In genomic region chr7:45204380-45205143, GRCm38 (mm10) we compare ENCODE assay signal across 8 mouse cellular contexts. TPM values are rescaled to one million over a fixed set of nuclear protein-coding genes. Genes with fewer than 3 reads are reported as not detected.
DNase-seq lines count a peak whose midpoint lies in the region; ATAC-seq lines count a peak whose summit lies in the region.

TSS of gene Ccdc155 (minus strand) at chr7:45204892.

- no peaks in the 10 kb centered on the region for H3K36me3 ChIP-seq in intestine, embryonic 16.5 days (ENCODE audit: control insufficient read depth, insufficient read depth, low read length)

- peak; percentile 87 for DNase-seq in adrenal gland, postnatal 10 days
- peak; percentile 94 for DNase-seq in embryo, embryonic 9.5 days (ENCODE audit: extremely low spot score)
- peak; percentile 71 to 87 for DNase-seq in gastrocnemius, postnatal 4 days (ENCODE audit: low spot score in 2 of 2)
- DNase-seq in left cerebral cortex, postnatal 25 days (ENCODE audit: low spot score in 2 of 2): peak; percentile 91 to 95
- DNase-seq in mesoderm, embryonic 11.5 days (ENCODE audit: low read depth, low spot score): peak; percentile 99
- DNase-seq in right cerebral cortex, postnatal 25 days: peak; percentile 90
- DNase-seq in urinary bladder, postnatal 36 days (ENCODE audit: low spot score in 2 of 2): peak; percentile 52 to 83

- 8% methylated on average over 44 of the region's 44 CpGs for WGBS in intestine, embryonic 16.5 days

- H3K27ac ChIP-seq in intestine, embryonic 16.5 days (ENCODE audit: low read length): no peak within 1 kb of the TSS

- intact Hi-C loops in left cerebral cortex, postnatal 25 days (cut with DNase I): no loop called here

- H3K9me3 ChIP-seq in intestine, embryonic 16.5 days (ENCODE audit: control insufficient read depth, low read length): no peaks in the 10 kb centered on the region

- peak; percentile 96 for ATAC-seq in intestine, embryonic 16.5 days

- H3K4me1 ChIP-seq in intestine, embryonic 16.5 days (ENCODE audit: control insufficient read depth, insufficient read depth, low read length): no peaks in the 10 kb centered on the region; the same call in 1 of the 2 replicates

- 0 out of 2 replicates have a peak, but pooled peaks cover 3% of the 10 kb centered on the region for H3K27me3 ChIP-seq in intestine, embryonic 16.5 days (replicated peaks; ENCODE audit: control insufficient read depth, insufficient read depth, low read length)

- H3K4me3 ChIP-seq in intestine, embryonic 16.5 days (ENCODE audit: low read length): peak within 1 kb of the TSS; percentile 52

- H3K9ac ChIP-seq in intestine, embryonic 16.5 days (ENCODE audit: low read depth, low read length): peak within 1 kb of the TSS; percentile 52

- H3K4me2 ChIP-seq in intestine, embryonic 16.5 days (ENCODE audit: low read depth, low read length): peak within 1 kb of the TSS; percentile 56

RNA-seq across cellular contexts. Expression of gene Ccdc155, which starts in this region (rescaled TPM):
- total RNA-seq in adrenal gland, postnatal 10 days (2021): under 1 TPM in 1 of 2 experiments, not detected in 1; 0.36 TPM
- 1 to 10 TPM; 3.2 to 4.9 TPM for total RNA-seq in gastrocnemius, postnatal 4 days (2021)
- polyA plus RNA-seq in intestine, embryonic 16.5 days (2015; fragmentation: Nextera tagmentation; extraction: Ambion mirVana): 0.44 and 0.62 TPM in 2 replicates
- 1 to 10 TPM; 5.2 to 5.3 TPM for total RNA-seq in left cerebral cortex, postnatal 25 days (2021)

Comparison
In these comparisons a context has a peak if more than half of its experiments do, and no peak if none do; other contexts are left out.
1. Peak in DNase-seq in adrenal gland, postnatal 10 days; RNA of the gene not detected or under 1 TPM.
2. Peak in ATAC-seq, H3K4me3 ChIP-seq, H3K9ac ChIP-seq and H3K4me2 ChIP-seq in intestine, embryonic 16.5 days; RNA of the gene not detected or under 1 TPM.